Mouse (Mus musculus): ENCODE results near the gene Rnase11. TPM values are rescaled to one million over a fixed set of nuclear protein-coding genes. Genes with fewer than 3 reads are reported as not detected.
A peak's percentile ranks its signal among the peaks of the same experiment; 100 is the strongest.

Gene Rnase11
- total RNA-seq, 2 experiments from 2014 or later: not detected

DNA sequence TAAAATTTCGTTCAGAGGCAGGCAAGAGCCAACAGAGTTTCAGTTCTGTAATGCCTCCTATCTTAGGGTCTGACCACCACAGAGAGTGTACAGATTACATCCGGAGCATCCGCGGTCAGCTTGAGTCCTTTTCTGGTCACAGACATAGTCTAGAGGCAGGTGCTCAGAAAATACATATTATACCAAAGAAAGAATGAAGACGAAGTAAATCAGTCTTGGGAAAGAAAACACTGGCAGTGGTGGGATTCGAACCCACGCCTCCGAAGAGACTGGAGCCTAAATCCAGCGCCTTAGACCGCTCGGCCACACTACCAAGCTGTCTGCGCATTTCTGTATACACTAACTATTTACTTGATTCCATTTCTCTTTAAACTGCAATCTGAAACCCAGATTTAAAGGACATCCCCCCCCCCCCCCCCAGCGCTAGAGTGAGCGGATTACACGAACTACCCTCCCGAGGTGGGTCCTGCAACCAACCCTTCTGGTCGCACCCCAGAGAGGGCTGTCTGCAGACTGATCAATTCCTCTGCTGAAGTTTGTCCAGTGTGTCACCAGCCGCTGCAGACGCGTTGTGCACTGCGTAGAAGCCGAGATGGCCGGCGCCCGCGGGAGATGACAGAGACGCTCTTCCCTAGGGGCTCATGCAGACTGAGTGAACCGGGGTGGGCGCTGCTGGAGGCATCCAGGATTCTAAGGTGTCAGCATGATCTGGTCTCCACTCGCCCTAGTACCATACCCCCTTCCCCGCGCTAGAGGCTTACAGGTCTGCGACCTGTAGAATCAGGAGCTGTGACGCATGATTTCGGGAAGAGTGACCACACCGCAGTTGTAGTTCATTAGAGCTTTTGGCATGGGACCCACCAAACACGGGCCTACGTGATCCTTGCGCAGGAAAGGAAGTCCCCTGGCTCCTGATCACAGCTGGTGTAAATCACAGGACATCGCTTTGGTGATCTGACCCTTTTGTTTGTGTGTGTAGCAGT, 32.9 kb upstream of the Rnase11 start:
- DNase-seq (ENCODE audit: low spot score in 2 of 2): peak; percentile 77 to 81

DNA sequence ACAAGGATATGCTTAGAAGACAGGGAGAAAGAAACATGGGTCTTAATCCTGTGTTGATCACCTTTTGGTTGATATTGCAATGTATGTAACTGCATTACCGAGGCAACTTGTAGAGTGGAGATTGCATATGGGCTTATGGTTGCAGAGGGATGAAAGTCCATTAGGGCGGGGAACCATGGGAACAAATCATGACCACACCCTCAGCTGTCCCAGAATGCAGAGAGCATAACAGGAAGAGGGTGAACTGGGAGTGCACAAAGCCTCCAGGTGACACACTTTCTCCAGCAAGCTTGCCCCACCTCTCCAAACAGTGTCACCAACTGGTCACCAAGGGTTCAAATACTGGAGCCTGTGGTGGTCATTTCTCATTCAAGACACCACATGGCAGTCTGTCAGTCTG, 31.1 kb upstream of the Rnase11 start:
- DNase-seq (ENCODE audit: low spot score in 2 of 2): no peak

DNA sequence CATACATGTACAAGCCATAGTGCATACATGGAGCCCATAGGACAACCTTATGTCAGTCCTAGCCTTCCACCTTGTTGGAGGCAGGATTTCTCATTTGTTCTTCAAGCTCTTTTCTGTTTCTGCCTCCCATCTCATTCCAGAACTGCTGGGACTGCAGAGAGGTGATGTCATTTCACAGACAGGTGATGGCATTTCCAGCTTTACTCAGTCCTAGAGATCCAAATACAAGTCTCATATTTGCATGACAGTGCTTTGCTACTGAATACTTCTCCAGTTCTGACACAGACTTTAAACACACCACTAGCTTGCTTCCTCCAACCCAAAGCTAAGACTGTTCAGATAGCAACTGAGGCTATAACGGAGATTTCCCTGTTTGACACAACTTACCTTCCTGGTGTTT, 29.2 kb upstream of the Rnase11 start:
- DNase-seq (ENCODE audit: low spot score in 2 of 2): no peak

DNA sequence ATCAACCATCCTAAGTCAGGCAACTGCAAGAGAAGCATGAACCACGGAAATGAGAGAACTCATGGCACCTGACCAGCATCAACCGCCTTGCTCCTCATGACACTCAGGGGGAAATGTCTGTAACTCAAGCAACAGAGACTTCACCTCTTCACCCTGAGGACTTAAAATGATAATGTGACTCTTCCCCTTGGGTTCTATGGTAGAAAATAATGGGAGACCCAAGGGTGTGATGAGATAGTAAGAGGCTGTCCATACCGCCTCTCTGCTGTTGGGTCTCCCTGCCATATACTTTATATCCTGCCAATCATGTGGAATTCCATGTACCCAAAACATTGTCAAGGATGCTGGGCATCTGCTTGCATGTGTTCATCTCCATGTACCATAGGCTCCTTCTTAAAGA, 24.4 kb upstream of the Rnase11 start, which contains the start of gene Olfr750:
Olfr750 (minus strand) TSS at position 101 of the 400 bp plus-strand sequence.
- no peak for DNase-seq (ENCODE audit: low spot score in 2 of 2)

DNA sequence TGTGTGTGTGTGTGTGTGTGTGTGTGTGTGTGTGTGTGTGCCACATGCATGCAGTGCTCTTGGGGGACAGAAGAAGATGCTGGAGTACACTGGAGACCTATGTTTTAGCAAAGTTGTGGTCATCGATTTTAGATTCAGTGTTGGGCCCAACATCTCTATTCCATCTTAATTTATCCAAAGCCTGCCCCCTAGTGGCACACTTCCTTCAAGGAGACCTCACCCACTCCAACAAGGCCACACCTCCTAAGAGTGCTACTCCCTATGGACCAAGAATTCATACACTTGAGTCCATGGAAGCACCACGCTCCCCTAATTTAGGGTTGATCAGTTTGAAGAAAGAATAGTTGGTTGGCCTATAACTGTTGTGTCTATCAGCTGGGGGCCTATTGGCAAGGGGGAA, 19.7 kb upstream of the Rnase11 start:
- DNase-seq (ENCODE audit: low spot score in 2 of 2): peak; percentile 26 to 37

DNA sequence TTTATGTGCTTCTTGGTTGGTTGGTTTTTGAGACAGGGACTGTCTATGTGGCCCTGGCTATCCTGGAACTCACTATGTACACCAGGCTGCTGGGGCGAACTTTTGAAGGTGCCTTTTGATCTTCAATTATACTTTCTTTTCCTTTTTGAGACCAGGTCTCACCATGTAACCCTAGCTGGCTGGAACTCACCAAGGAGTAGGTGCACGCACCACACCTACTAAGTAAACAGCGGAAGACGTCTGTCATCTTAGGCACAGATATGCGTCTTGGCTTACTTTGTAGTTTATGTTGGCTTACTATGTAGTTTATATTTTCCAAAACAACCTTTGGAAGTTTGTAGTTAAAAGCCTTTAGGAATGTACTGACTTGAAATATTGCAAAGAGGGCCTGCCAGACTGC, 19.0 kb upstream of the Rnase11 start:
- no peak for DNase-seq (ENCODE audit: low spot score in 2 of 2)

DNA sequence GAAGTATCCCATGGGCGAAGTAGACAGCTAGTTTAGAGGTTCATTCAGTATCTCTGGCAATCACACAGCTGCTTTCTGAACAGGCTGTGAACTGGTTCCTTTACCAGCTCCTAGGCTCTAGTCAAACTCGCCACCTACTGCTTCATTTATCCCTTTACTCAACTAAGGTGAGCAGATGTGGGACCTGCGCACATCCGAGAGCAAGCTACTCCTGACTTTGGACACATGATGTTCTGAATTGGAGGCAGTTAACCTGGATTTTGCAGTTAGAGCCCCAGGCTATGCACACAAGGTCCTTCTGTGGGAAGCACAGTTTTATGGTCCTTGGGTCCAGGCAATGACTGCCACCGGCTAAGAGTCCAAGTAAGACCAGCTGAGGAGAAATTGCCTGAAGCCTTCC, 10.8 kb upstream of the Rnase11 start:
- no peak for DNase-seq (ENCODE audit: low spot score in 2 of 2)

DNA sequence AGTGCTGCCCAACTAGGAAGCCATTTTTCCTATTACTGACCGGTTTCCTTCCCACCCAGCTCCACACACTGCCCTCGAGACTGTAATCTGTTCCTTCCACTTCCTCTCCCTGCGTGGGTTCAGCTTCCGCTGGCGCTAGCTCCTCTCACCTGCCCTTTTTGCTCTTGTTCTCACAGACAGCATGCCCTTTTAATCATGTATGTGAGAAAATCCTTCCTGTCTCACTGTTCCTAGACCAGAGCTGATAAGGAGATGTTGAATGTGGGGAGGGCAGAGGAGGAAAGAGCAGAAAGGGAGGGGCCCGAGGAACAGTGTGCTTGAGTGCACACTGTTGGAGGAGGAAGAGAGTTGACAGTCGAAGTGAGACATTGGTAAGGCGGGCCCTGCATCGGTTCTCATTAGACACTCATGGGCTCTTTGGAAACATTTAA, 7.5 kb upstream of the Rnase11 start, which contains the start of gene Rnase12:
Rnase12 (minus strand) TSS at position 261 of the 431 bp plus-strand sequence.
- DNase-seq (ENCODE audit: low spot score in 2 of 2): no peak

DNA sequence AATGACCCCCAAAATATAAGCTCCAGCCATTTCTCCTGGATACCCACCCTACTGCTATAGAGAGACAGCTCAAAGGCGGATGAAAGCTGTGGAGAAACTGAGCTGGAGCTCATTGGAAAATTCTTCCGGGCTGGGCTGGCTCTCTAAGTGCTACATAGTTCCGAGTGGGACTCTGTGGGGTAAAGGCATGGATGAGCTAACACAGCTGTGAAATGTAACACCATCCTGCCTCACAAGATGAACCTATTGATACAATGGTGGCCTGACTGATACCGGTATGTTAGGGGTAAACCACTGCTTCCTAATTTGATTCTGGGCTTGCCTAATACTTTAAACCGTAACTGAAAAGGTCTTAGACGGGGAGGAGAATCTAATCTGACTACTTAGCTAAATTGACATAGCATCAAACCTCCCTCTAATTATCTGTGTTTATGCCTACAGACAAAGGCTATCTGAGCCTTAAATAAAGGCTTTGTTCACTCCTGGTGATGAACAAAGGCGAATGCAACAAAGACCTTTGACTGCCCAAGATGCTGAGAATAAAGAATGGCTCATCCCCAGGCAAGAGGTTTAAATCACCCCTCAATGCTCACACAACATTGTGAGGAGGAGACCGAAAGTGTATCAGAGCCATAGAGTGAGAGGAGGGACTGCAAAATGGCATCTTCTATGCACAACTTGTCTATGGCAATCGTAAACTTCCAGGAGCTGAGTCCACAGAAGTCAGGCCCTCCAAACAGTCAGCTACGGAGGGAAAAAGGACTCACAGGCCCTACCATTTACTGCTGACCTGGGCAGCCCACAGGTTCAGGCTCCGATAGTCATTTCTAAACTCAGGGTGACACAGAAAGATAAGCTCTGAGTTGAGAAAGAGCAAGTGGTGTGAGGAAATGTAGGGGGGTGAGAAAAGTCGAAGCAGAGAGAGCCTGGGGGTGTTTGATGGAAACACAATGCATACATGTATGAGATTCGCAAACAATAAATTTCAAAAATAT, 4.6 kb upstream of the Rnase11 start:
- no peak for DNase-seq (ENCODE audit: low spot score in 2 of 2)

DNA sequence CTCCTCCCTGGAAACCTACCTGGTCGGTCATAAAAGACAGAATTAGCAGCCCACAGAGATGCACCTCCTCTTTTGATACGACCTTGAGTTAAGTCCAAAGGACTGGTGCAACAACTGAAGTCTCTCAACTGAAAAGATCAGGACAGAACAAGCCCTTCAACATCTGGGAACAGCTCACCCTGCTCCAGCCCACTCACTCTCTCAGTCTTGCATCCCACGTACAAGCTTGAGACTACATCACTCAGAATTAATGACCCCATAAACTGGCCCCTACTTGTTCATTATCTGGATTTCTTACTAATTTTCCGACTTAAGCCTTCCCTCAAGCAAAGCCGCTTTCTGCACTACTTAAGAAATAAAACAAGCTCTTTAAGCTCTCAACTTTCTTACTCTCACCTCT, 3.2 kb upstream of the Rnase11 start:
- no peak for DNase-seq (ENCODE audit: low spot score in 2 of 2)

DNA sequence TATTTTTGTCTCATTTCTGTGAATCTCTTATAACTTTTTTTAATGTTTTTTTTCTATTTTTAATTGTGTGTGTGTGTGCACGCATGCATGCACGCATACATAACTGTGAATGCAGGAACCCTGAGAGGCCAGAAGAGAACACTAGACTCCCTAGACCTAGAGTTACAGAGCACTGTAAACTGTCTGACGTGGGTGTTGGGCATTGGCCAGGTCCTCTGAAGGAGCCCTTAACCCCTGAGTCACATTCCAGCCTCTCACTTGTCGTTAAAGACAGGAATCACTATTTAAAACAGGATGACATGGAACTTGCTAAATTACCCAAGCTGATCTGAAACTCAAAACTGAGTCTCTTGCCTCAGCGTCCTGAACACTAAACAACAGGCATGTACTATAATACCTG, 2.0 kb upstream of the Rnase11 start:
- DNase-seq (ENCODE audit: low spot score in 2 of 2): no peak

DNA sequence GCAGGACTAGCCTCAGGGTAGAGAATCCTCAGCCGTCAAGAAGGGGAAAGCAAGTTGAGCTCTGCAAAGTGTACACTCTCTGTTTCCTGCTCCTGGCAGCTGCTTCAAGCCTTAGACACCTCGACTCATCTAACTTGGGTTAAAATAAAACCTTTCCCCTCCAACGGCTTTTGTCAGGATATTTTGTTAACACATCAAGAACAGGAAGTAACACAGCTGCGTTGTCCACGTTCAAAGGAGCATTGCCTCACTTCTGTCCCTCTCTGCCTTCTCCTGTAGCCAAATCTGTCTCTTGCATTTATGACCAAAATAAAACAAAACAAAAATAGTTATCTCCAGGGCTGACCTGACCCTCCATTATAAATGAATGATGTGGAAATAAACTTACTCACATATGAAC, 2.1 kb downstream of the Rnase11 start:
- no peak for DNase-seq (ENCODE audit: low spot score in 2 of 2)

DNA sequence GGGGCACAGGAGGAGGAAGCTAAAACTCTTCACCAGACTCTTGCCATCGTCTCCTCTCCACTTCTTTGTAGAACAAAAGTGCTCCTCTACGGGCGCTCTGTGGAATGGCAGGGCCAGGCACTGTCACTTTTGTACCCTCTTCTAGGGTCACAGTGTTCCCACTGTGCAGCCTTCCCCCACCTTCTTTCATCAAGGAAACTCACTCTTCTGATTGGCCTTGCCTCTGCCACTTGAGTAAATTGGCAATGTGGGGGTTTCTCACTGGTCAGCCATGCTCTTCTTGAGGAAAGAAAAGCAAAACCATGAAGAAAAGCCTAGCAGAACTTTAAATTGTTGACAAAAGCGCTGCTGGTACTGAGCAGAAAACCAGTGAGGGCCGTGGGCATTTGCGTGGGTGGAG, 8.2 kb downstream of the Rnase11 start, which contains the start of gene Rnase9:
Rnase9 (minus strand) TSS at position 101 of the 400 bp plus-strand sequence.
- DNase-seq (ENCODE audit: low spot score in 2 of 2): no peak

DNA sequence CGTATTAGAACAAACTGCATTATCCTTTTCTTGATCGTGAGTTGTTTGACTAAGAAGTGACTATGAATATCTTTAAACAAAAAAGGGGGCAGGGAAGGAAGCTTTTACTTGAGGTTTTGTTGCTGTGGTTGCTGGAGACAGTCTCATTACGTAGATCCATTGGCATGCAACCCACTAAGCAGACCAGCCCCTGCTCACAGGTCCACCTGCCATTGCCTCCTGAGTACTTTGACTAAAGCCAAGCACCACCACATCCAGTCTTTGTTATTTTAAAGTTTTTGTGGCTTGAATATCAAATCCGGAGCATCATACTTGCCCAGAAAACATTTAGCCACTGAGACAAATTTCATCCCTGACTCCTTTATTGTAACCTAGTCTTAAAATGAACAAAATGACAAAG, 13.7 kb downstream of the Rnase11 start:
- DNase-seq (ENCODE audit: low spot score in 2 of 2): no peak

DNA sequence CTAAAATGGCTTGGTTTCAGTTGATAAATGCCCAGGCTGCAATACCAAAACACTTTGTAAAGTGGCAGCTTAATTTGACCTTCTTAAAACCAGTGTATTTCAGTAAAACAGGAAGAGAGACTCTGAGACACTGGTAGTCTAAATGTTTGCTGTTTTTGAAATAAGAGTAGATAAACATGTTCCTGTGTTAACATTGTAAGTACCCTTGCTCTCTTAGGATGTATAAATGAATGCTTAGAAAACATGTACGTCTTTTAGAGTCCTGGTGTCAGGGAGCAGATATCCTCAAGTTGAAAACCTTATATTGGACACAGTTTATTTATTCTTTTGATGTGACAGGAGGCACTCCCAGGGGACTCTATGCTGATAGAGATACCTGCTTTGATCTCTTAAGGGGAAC, 14.8 kb downstream of the Rnase11 start:
- DNase-seq (ENCODE audit: low spot score in 2 of 2): no peak

DNA sequence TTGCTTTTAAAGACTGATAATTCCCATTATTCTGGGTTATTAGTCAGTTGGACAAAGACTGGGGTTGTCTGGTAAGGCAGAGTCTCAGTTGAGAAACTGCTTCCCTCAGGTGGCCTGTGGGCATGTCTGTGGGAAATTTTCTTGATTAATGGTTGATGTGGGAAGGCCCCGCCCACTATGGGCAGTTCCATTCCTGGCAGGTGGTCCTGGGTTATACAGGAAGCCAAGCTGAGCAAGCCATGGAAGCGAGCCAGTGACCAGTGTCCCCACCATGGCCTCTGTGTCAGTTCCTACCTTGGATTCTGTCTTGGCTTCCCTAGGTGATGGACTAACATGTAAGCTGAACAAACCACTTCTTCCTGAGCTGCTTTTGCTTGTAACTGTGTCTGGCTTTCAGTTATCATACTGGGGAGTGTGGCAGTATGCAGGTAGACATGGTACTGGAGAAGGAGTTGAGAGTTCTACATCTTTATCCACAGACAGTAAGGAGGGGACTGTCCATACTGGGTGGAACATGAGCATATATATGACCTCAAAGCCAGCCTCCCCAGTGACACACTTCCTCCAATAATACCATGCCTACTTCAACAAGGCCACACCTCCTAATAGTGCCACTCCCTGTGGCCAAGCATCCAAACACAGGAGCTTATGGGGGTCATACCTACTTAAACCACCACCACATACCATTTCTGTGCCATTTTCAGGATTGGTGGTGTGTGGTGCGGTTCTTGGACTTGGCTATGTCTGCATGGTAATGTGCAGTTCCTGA, 22.4 kb downstream of the Rnase11 start:
- no peak for DNase-seq (ENCODE audit: low spot score in 2 of 2)

DNA sequence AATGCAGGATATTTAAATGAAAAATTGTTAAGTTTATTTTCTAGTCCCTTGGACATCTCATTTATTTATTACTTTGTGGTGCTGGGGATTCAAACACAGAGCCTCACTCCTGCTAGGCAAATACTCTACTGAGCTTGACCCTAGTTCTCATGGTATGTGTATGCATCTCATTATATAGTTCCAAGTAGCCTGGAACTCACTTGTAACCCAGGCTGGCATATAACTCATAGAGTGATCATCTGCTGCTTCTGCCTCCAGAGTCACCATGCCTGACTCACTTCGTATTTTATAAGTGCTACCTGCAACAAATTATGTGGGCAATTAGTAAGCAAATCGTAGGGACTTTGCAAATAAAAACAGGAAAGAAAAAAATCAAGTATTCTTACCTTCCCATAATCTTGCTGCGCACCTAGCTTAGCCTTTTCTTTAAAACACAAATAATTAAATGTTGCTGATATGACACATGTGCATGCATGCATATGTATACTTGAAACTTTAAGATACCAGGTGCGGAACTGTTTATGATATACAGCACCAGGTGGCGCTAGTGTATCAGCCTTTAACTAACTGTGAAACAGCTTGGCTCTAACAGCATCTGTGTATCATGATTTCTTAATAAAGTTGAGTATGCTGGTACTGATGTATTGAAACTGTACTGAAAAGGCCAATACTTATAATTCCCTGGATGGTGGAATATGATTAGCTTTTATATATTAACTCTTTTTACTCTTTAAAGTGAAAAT, 23.4 kb downstream of the Rnase11 start:
- DNase-seq (ENCODE audit: low spot score in 2 of 2): peak; percentile 43 to 44

DNA sequence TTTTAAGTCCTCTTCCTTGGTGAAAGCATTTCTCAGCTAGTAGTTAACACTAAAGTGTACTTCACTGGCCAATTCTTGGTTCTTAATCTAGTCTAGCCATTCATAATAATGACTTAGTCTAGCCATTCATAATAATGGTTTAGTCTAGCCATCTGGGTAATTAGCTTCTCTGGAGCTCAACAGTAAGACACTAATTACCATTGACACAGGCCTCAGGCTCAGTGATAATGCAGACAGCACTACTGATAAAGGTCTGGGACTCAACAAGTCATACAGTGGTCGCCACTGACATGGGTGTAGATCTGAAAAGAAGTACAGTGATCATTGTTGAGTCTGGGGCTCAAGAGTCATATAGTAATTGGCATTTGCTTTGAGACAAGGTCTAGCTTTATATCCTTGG, 25.1 kb downstream of the Rnase11 start:
- DNase-seq (ENCODE audit: low spot score in 2 of 2): no peak

DNA sequence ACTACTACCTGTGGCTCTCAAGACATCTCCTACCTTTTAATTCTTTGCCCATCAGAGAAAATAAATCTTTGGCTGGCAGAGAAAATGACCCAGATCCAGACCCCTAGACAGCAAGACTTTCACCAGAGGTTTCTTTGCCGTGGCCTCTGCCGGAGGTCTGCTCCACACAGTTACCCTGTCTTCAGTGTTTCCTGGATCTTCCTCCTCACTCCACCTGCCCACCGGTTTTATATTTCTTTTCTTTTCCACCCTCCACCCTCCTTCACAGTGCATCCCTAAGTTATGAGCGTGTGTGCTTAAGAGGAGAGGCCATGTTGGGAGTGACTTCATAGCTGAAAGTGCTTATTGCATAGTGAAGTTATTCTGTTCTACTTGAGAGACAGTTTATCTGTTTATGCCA, 26.5 kb downstream of the Rnase11 start:
- no peak for DNase-seq (ENCODE audit: low spot score in 2 of 2)

DNA sequence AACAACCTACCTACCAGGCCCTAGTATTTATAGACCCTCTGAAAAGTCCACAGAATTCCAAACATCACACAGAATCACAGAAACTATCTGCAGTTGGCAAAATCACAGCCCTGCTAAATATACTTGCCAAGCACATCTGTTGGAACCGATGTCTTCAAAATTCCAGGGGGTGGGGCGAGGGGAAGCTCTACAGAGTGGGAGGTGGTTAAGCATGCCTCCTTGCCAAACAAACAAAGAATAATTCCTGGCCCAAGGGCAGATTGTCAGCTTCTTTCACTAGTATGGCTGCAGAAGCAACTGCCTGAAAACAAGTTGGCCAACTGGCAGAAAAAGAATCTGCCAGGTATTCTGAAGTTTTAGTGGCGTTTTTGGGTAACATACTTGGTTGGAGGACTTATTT, 32.7 kb downstream of the Rnase11 start:
- no peak for DNase-seq (ENCODE audit: low spot score in 2 of 2)

Data from adrenal gland, adult 18-20 months (tissue).